Mouse (Mus musculus) gastrocnemius, postnatal 36 days (tissue): ENCODE measurements around the gene Gm38392. TPM values are rescaled to one million over a fixed set of nuclear protein-coding genes. Genes with fewer than 3 reads are reported as not detected.
A peak's percentile ranks its signal among the peaks of the same experiment; 100 is the strongest.
"Not testable (repeated sequence)": the region's sequence is repeated elsewhere in the genome, so short reads cannot be mapped to it uniquely, and the experiment has no call there.

Experiments used
- DNase-seq, 2 experiments: peaks; one replicate each; pipeline ENCODE4 v3.0.0; 2022
- intact Hi-C: fragments of 180-260 bp; cut with DNase I; formaldehyde crosslinking; loops from one replicate; pipeline ENCODE4 v1.15.1; 2025
- long read RNA-seq, 2 experiments: library from polyadenylated mRNA; stranded (forward); transcript quantifications; one replicate each; pipeline ENCODE4 v2.0.0; 2021
- total RNA-seq, 2 experiments: library from RNA; stranded (reverse); gene quantifications; 2 replicates each; pipeline ENCODE4 v1.2.3; 2021

The Gm38392 gene
- under 1 TPM; 0.35 to 0.51 TPM for total RNA-seq
- long read RNA-seq, experiment 1: 0 reads
- long read RNA-seq, experiment 2: 0 reads

- DNase-seq: no peak
- intact Hi-C loops: no loop called here
Observed at GRCm38 (mm10) chr3:88287110-88287509, at the start of gene Gm38392. Gm38392 (minus strand) TSS chr3:88287210.

GRCm38 (mm10) chr3:88336058-88337013 lies 49.3 kb upstream of the Gm38392 start, which contains the start of the genes Tmem79 and Smg5:
Tmem79 (minus strand) TSS chr3:88336148.
Smg5 (plus strand) TSS chr3:88336260.
- DNase-seq: peak; percentile 95
- intact Hi-C loops: no loop called here

DNA sequence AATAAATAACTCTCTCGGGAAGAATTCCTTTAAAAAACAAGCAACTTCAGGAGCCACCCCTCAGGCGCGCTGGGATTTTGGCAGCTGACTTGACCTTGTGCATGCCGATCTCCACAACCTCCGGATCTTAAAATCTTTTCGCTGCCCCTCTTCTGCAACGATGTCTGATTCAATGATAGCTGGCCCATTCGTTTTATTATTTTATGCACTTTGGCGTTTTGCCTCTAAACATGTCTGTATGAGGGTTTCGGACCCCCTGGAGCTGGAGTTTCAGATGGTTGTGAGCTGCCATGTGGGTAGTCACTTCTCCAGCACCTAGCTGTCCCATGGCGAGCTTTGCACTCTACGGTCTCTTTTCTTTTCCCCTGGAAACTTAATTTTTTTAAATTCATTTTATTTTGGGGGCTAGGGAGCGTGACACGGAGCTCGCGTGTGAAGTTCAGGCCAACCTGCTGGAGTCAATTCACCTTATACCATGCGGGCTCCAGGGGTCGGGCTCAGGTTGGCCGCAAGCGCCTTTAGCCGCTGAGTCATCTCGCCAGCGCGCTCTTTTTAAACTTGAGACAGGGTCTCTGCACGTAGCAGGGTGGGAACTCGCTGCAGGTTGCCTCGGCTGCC lies 48.5 kb upstream of the Gm38392 start:
- DNase-seq: peak in 1 of 2 experiments; percentile 26
- intact Hi-C loops: no loop called here

- intact Hi-C loops: no loop called here
- no peak for DNase-seq
Observed at GRCm38 (mm10) chr3:88334902-88335435, 48.0 kb upstream of the Gm38392 start.

GRCm38 (mm10) chr3:88334029-88334658 lies 47.1 kb upstream of the Gm38392 start:
- intact Hi-C loops: no loop called here
- no peak for DNase-seq

DNA sequence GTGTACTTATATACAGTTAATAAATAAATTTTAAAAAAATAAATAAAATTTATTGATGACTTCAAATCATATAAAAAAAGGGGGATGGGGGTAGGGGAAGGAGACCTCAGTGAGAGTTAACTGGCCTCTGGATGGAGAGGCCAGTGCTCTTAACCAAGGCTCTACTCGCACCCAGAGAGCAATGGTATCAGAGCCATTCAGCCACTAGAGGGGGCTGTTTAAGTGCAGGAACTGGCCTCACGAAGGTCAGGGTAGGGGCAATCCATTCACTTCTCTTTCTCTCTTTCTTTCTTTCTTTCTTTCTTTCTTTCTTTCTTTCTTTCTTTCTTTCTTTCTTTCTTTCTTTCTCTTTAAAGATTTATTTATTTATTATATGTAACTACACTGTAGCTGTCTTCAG lies 44.3 kb upstream of the Gm38392 start:
- DNase-seq: no peak
- intact Hi-C loops: no loop called here

DNA sequence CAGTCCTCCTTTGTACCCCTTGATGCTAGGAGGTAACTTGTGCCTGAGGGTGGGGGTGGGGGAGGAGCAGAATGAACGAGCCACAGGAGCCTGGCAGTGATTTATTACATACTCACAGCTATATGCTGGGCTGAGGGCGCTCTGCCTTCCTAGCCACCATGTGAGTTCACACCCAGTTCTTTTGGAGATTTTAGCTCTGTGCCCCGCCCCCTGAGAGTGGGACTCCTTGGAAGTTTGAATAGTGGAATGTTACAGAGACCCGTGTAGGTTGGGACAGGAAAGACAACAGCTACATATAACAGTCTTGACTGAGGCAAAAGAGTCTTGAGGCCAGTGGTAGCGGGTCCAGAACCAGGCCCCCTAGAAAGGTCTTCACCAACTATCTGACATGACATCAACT lies 41.9 kb upstream of the Gm38392 start:
- DNase-seq: no peak
- intact Hi-C loops: no loop called here

- intact Hi-C loops: no loop called here
- peak in 1 of 2 experiments; percentile 45 for DNase-seq
Observed at GRCm38 (mm10) chr3:88324951-88325405, 38.0 kb upstream of the Gm38392 start, which contains the start of gene Glmp. Glmp (plus strand) TSS chr3:88325023.

DNA sequence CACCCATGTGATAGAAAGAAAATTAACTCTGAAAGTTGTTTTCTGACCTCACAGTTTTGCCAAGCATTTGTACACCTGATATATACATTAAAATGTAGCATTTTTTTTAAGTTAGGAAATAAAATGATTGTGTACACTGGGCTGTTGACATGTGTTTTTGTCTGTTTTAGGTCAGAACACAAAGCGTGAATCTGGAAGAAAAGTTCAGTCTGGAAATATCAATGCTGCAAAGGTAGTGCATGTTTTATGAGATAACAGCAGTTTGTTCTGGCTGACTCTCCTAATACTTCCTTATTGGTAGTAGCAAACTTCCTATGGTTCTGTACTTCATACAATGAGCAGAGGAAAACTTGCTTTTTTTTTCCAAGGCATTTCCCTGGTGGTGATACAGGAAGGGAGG lies 12.2 kb upstream of the Gm38392 start:
- DNase-seq: no peak
- intact Hi-C loops: loop anchor here (10.0 kb wide), 1 partner anchor 386 kb away; the partner anchor contains the start of gene Khdc4

GRCm38 (mm10) chr3:88297321-88297851 lies 10.4 kb upstream of the Gm38392 start:
- no peak for DNase-seq
- intact Hi-C loops: loop anchor here (10.0 kb wide), 1 partner anchor 387 kb away; the partner anchor contains the start of gene Khdc4

GRCm38 (mm10) chr3:88296561-88297318 lies 9.7 kb upstream of the Gm38392 start, which contains the start of the genes Tsacc and Cct3:
Tsacc (minus strand) TSS chr3:88296999.
Cct3 (plus strand) TSS chr3:88297116.
- peak; percentile 87 to 91 for DNase-seq
- intact Hi-C loops: loop anchor here (10.0 kb wide), 1 partner anchor 388 kb away; the partner anchor contains the start of gene Khdc4

GRCm38 (mm10) chr3:88296110-88296560 lies 9.1 kb upstream of the Gm38392 start:
- intact Hi-C loops: loop anchor here (10.0 kb wide), 1 partner anchor 389 kb away; the partner anchor contains the start of gene Khdc4
- no peak for DNase-seq

- intact Hi-C loops: loop anchor here (10.0 kb wide), 1 partner anchor 390 kb away; the partner anchor contains the start of gene Khdc4
Observed at GRCm38 (mm10) chr3:88295272-88295671, 8.3 kb upstream of the Gm38392 start.

DNA sequence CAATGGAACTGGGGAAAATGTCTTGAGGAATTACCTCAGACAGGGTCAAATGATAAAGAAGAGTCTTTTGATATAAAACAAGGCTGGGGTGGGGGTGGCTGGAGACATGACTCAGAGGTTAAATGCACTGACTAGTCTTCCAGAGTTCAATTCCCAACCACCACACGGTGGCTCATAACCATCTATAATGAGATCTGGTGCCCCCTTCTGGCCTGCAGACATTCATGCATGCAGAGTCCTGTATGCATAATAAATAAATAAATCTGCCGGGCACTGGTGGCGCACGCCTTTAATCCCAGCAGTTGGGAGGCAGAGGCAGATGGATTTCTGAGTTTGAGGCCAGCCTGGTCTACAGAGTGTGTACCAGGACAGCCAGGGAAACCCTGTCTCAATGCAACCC lies 5.0 kb upstream of the Gm38392 start:
- no peak for DNase-seq

More at GRCm38 (mm10) chr3:88295272-88295671, 8.3 kb upstream of the Gm38392 start:
- not testable (repeated sequence) for DNase-seq

GRCm38 (mm10) chr3:88288133-88288713 lies 1.2 kb upstream of the Gm38392 start:
- intact Hi-C loops, DNase-seq: not testable (repeated sequence)

More for the DNA sequence above, 5.0 kb upstream of the Gm38392 start:
- intact Hi-C loops: loop anchor here (10.0 kb wide), 1 partner anchor 393 kb away; the partner anchor contains the start of gene Khdc4

GRCm38 (mm10) chr3:88285565-88285895 lies 1.5 kb downstream of the Gm38392 start:
- intact Hi-C loops, DNase-seq: not testable (repeated sequence)

GRCm38 (mm10) chr3:88284815-88285564 lies 2.0 kb downstream of the Gm38392 start:
- DNase-seq, intact Hi-C loops: not testable (repeated sequence)
